Mouse (Mus musculus) heart, embryonic 13.5 days (tissue): ENCODE results near the gene Saa2. TPM values are rescaled to one million over a fixed set of nuclear protein-coding genes. Genes with fewer than 3 reads are reported as not detected.

Experiments
- polyA plus RNA-seq: library from polyadenylated mRNA; unstranded; fragments of >200 nt; fragmentation: Nextera tagmentation; extraction: Ambion mirVana; gene quantifications from 2 replicates; pipeline ENCODE4 v1.2.1, GENCODE M21; 2015

Saa2 gene
- polyA plus RNA-seq, 1 experiment from 2014 or later, result not detected

Other genes starting within 250 kb of the Saa2 start
- gene Sergef, start 112.0 kb upstream of the Saa2 start, polyA plus RNA-seq, result 11.9 and 12.2 TPM in 2 replicates
- gene Tph1, start 79.3 kb upstream of the Saa2 start, polyA plus RNA-seq, result 0.13 TPM in 1 of 2 replicates, not detected in the other
- 14.7 and 15.9 TPM in 2 replicates for gene Saal1, start 41.1 kb upstream of the Saa2 start, polyA plus RNA-seq
- gene Saa3, start 36.1 kb upstream of the Saa2 start, polyA plus RNA-seq, result 0.15 TPM in 1 of 2 replicates, not detected in the other
- 0.18 TPM in 1 of 2 replicates, not detected in the other for gene Saa4, start 19.2 kb upstream of the Saa2 start, polyA plus RNA-seq
- not detected in 2 replicates for gene Saa1, start 8.8 kb upstream of the Saa2 start, polyA plus RNA-seq
- 9.7 and 10.8 TPM in 2 replicates for gene Hps5, start 44.3 kb downstream of the Saa2 start, polyA plus RNA-seq
- gene Gtf2h1, start 44.3 kb downstream of the Saa2 start, polyA plus RNA-seq, result 28.5 and 29.7 TPM in 2 replicates
- 2,723 and 3,293 TPM in 2 replicates for gene Ldha, start 89.7 kb downstream of the Saa2 start, polyA plus RNA-seq
- gene Ldhc, start 109.4 kb downstream of the Saa2 start, polyA plus RNA-seq, result not detected in 2 replicates
- 165 and 182 TPM in 2 replicates for gene Tsg101, start 168.2 kb downstream of the Saa2 start, polyA plus RNA-seq
- gene Uevld, start 206.7 kb downstream of the Saa2 start, polyA plus RNA-seq, result 7.5 and 8.0 TPM in 2 replicates
- not detected in 2 replicates for gene Gm9999, start 231.8 kb downstream of the Saa2 start, polyA plus RNA-seq